Mouse (Mus musculus): ENCODE results near the gene Gtf3a.

GRCm38 (mm10) chr5:146942965-146943364 lies 5.5 kb upstream of the Gtf3a start:
- TF ChIP-seq EP300 (IDR thresholded peaks at IDR 0.05; ENCODE audit: insufficient read depth, low read depth, low read length) (no peak), POLR2A (IDR thresholded peaks at IDR 0.05; ENCODE audit: insufficient read depth, low read depth, low read length) (no peak)

All from heart, adult 2 months (tissue).